Mouse (Mus musculus) Muller cell, postnatal 12 days (primary cell): ENCODE measurements around the gene Grin1.
A peak's percentile ranks its signal among the peaks of the same experiment; 100 is the strongest.

Experiments
- DNase-seq: peaks from one replicate; pipeline ENCODE4 v3.0.0-alpha.2; 2015; ENCODE audit errors: inconsistent ontology term

Gene Grin1

DNA sequence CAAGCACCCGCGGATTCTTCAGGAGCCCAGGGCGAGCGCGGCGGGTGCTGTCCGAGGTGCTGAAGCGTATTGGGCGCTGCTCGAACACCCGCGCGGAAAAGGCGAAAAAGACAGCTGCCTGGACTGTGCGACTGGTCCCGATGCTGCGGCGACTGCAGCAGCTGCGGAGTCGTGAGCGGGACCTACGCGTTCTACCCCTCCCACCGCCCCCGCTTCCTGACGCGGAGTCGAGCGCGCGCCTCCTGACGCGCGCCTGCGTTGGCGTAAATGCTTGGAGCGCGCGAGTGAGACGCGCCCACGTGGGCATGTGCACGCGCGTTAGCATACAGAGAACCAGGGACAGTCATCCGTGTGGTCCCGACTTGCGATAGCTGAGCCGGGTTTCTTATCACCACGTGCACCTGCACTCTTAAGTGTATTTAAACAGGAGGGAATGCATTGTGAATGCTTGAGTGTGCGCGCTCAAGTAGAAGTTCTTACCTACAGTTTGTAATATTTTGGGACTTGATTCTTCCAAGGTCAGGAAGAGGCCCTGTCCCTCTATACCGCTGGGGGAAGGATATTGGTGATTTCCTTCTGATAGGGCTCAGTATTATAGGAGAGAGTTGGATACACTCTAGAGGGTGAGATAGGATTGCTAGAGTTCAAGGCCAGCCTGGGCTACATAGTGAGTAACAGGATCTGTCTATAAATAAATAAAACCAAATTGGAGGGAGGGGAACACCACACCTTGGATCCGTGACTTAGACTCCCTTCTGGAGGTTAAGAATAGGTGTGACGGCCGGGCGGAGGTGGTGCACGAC, at the start of gene Grin1:
Gene Grin1 (minus strand): TSS at position 217 of the 803 bp plus-strand sequence.
- peak; percentile 77 for DNase-seq

DNA sequence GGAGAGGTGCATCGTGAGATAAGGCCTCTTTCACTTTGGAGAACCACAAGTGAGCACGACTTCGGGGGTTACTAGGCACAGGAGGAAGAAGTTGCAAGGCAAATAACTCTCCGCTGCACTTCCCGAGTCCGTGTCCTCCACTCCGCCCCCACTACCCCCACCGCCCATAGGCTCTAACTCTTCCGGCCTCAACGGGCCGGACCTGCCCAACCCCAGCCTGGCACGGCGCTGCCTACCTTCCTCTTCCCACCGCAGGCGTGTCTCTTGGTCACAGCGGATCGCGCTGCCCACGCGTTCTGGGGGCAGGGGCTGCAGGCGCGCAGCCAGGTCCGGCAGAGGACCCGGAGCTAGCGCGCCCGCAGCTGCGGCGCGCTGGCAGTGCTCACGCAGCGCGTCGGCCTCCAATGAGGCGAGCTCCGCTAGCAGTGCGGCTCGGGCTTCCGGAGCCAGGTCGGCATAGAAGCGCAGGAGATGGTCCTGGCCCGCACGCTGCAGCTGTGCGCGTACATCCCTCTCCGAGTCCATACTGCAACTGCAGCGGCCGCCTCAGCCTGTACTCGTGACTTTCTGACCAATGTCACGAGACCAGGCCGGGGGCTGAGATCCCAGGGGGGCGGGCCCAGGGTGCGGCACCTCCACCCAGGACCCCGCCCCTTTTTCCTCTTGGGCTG, 46.2 kb upstream of the Grin1 start, which contains the start of gene Uap1l1:
Gene Uap1l1 (minus strand): TSS at position 592 of the 671 bp plus-strand sequence.
- DNase-seq: peak; percentile 88

DNA sequence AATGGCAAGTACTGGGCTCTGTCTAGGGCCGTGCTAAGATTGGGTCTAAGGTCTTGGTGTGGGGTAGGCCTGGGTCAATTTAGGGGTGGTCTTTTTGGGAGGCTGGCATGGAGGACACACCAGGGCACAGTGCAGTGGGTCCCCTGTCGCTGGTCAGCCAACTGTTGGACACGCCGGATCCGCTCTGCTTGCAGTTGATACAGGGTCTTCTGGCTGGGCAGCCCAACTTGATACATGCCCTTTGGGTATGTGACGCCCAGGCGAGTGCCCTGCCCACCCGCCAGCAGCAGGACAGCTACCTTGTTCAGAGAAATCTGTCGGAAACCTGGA, 45.7 kb upstream of the Grin1 start:
- DNase-seq: no peak

DNA sequence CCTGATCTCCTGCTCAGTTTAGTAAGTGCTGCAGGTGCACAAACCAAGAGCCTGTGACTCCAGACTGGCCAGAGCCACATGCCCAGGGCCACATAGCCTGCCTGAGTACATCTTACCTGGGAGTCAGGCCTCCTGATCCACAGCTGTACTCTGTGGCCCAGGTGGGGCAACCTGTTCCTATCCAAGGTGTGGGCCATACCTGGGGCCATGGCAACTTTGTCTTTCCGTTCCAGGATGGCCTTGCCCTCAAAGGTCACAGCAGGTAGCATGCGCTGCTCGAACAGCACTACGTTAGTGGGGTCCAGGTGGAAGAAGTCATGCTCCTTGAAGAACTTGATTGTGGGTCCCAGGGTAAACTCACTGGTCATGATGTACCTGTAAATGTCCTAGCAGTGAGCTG, 45.3 kb upstream of the Grin1 start:
- DNase-seq: no peak

DNA sequence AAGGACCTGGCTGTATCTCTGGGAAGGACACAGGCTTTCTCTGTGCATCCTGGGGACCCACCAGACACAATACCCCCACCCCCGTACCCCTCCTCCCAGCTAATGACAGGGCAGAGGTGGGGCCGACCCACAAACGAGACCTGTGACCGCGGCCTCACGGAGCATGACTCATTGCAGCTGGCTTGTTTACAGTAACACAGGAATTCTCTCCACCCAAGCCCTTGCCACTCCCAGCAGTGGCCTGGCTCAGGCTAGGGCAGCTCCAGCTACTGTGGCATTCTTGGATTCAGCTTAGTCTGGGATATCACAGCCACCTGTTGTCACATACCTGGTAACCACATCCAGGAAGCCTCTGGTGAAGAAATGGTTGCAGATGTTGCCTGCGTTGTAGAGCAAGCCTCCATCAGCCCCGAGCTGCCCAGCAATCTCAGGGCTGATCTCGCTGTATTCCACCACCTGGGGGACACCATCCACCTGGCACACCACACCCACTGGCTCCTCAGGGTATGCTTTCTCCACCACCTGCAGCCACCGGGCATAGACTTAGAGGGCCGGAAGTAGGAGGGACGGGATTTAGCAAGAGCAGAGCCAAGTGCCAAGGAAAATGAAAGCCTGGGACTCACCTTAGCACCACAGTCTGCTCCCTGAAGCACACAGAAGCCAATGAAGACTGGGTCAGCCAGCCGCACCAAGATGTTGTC, 44.6 kb upstream of the Grin1 start:
- DNase-seq: peak; percentile 57

DNA sequence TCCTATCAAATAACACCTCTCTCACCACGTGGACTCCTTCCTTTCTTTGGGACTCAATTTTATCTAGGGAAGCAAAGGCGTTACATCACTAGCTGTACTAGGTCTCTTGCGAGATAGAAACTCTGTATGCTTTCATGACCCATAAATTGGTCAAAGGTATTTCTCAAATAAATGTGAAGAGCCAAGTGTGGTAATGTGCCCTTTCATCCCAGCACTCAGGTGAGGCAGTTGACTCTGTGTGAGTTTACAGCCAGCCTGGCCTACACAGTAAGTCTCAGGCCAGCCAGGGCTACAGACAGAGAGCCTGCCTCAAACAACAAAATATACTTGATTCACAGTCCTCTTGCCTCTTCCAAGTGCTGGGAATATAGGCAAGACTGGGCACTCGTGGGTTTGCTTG, 40.9 kb upstream of the Grin1 start:
- DNase-seq: no peak

DNA sequence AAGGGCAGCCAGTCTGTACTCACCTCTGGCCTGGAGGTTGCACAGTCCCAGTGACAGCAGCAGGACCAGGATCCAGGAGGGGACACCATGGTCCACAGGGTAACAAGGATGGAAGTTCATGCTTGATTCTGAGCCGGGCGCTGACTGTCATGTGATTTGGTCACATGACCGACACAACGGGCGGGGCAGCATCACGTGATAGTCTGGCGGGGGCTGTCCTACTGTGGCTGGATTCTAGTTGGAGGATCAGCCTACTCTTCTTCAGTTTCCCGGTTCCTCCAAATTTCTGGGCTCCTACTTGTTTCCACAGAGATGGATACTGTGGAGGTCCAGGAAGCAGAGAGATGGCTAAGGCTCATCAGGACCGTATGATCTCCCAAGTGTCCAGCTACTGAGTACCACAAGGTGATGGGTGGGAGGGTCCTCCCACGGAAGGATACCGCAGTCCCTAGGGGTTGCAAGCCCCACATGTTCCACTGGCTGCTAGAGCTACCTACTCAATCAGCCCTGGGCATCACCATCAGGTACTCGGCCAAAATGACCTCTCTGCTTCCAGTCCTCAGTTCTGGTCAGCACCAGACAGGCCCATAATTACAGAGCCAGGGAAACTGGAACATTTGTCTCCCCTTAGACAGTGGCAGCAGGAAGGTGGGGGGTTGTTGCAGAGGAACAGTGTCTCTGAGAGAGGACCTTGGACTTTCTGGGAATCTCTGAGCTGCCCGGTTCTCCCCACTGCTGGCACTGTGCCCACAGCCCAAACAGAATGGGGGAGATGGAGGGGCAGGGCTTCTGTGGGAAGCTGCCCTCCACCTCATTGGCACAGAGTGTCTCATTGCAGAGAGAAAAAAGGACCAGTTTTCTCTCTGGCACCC, 37.5 kb upstream of the Grin1 start, which contains the start of gene Dpp7:
Gene Dpp7 (minus strand): TSS at position 152 of the 872 bp plus-strand sequence.
- DNase-seq: peak; percentile 81

DNA sequence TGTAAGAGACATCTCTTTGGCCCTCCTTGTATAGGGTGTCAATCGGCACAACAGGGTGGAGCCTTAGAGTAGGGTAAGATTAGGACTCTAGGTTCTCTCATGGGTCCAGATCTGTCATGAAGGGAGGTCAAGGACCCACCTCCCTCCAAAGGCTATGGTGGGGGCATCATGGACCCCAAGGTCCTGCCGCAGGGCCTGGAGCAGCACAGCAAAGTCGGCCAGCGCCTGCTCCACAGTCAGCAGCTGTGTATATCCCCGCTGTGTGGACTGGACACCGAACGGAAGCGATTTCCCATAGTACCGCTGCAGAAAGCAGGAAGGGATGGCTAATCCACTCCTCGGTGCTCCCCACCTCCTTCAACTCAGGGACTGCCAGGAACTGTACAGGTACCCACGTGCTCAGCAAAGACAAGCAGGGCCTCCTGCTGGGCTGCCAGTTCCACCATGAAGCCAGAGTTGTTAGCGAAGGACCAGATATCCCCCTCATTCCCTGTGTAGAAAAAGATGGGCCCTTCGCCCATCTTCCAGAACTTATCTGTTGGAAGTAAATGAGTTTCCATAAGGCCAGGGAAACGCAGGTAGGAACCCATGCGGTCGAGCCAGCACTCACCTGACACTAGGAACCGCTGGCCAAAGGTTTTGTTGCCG, 36.6 kb upstream of the Grin1 start:
- no peak for DNase-seq

DNA sequence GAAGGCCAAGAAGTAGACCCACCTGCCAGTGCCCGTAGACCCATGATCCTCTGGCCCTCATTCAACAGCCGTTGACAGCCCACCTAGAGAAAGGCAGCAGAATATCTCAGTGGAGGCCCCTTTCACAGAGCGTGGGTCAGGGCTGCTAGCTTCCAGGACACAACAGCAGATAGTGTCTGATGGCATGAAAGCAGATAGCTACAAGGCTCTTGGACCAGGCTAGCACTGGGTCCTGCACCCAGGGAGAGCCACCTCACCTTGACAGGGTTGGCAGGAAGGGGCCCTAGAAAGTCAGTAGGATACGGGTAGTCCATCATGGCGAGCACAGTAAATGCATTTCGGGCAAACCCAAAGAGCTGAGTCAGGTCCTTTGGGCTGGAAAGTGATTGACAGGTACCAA, 35.2 kb upstream of the Grin1 start:
- DNase-seq: no peak

DNA sequence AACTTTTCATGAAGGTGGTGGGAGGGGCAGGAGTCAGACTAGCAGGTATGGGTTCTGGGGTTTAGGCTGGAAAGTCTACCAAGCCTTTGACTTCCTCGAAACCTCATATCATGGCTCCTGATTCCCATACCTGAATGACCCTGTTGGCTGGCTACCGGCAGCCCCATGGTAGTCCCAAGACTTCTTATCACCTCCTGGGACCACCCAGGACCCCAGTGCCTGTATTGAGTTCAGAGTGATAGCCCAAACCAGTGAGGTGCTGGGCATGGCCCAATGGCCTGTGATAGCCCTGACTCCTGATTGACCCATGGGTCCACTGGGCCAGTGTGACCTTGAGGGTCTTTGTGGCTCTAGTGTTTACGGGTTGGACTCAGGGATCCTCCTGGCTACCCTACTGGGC, 31.7 kb upstream of the Grin1 start:
- no peak for DNase-seq

DNA sequence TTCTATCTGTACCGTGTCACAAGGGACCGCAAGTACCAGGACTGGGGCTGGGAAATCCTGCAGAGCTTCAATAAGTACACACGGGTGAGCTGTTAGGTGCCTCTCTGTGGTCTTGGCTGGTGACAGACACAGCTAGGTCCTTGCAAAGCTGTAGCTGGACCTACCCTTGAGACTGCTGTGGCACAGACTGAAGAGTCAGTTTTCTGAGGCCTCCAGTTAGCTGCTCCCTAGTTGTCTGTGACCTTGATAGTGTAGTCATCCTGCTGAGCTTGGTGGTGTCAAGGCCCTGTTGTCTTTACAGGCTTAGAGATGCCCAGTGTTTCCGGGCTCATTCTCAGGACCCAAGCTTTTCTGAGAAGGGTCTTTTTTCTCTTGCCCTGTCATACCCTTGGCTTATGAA, 30.5 kb upstream of the Grin1 start:
- no peak for DNase-seq

DNA sequence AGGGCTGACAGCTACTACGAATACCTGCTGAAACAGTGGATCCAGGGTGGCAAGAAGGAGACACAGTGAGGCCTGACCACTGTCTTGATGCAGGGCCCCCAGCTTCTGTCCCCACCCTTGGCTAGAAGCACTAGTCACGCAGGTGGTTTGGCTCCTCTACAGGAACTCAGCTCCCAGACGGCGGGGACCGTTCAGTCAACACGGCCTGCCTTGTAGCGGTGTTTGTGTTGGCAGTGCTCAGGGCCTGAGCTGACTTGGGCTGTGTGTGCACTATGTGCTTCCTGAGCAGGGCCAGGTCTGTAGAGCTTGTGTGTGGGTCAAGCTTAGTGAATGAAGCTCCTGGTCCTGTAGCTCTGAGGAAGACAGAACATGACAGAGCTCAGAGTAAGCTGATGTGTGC, 29.2 kb upstream of the Grin1 start:
- no peak for DNase-seq

DNA sequence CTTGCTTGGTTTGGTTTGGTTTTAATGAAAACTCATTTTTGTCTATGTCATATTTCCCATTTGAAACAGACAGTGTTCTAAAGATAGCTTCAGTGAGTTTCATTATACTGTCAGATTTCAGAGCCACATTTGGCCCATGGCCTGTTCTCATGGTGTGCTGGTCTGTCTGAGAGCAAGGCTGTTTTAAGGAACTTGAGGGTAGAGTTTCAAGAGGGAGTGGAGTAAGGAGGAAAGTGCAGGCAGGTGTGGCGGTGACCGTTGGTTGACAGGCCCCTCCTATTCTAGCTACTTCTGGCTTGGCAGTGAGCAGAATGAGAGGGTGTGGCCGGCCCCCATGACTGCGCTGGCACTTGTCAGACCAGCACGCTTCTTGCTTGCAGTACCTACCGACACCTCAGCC, 19.3 kb upstream of the Grin1 start:
- DNase-seq: no peak

DNA sequence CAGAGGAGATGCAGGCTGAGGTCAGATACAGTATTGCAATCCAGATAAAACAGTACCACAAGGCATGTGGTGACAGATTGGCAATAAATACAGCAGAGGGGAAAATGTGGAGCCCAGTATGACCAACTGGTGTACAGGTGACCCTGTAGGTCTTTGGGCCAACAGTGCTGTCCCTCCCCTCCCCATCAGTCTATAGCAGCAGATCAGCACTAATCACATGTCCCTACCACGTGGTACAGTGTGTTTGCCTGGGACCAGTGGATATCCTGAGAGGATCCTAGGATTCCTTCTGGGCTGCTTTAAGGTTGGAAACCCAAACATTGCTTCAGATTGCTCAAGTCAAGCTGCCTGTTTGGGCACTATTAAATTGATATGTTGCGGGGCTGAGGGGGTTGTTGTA, 14.6 kb upstream of the Grin1 start:
- no peak for DNase-seq

DNA sequence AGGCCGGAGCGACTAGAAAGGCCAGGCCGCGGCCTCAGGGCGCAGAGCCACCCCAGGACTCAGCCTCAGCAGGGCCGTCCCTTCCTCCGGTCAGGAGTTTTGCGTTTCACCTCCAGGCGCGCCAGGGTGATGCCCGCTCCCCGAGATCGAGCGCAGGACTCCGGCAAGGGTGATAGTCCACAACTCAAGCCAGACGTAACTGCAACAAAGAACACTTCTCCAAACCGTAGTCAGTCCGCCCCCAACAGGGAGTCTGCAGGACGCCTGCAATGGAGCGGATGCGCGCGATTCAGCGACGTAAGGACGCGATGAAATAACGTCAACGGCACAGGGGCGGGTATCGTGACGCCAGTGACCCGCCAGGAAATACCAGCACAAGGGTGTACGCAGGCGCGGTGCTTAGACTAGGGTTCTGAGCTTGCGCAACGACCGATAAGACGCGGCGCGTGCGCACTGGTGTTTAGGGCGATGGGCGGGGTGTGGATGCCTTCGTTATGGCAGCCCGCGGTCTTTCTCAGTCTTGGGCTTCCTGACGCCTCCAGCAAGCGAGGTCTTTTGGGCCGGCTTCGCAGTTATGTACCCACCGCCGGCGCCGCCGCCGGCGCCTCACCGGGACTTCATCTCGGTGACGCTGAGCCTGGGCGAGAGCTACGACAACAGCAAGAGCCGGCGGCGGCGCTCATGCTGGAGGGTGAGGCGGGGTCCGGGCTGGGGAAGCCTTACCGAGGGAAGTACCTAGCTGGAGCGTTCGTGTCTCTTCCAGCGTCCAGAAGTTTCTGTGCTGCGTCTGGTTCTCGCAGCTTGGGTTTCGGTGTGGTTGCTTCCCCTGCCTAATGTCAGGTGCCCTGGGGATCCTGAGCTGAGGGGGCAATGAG, 13.5 kb upstream of the Grin1 start, which contains the start of gene Man1b1:
Gene Man1b1 (plus strand): TSS at position 53 of the 875 bp plus-strand sequence.
- DNase-seq: peak; percentile 98

DNA sequence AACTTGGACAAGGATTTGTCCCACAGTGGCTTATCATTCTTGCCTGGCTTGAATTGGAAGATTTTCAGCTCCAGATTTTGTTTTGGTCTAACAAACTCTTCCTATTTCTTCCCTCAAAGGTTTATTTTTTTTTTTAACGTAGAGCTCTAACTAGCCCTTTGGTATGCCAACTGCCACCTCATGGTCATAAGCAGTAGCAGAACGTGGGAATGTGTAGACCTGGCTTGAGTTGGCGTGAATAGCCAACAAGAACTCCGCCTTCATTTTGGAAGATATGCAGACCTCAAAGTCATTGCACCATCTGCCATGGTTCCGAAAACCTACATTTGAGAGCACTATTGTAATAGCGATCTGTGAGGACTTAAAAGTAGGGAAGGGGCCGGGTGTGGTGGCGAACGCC, 12.5 kb upstream of the Grin1 start:
- DNase-seq: no peak

DNA sequence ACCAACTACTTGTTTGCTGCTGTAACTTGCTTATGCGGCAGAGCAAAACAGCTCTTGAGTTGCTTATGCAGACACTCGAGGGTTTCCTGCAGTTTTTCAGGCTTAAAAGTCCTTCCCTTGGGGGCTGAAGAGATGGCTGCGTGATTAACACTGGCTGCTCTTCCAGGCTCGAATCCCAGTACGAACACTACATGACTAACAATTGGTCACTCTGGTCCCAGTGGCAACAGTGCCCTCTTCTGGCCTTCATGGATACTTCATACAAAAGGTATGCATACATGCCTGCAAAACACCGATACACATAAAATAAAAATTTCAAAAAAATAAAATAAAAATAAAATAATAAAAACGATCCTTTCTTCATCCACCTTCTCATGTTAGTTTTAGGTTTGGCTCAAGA, 9.5 kb upstream of the Grin1 start:
- DNase-seq: peak; percentile 6

DNA sequence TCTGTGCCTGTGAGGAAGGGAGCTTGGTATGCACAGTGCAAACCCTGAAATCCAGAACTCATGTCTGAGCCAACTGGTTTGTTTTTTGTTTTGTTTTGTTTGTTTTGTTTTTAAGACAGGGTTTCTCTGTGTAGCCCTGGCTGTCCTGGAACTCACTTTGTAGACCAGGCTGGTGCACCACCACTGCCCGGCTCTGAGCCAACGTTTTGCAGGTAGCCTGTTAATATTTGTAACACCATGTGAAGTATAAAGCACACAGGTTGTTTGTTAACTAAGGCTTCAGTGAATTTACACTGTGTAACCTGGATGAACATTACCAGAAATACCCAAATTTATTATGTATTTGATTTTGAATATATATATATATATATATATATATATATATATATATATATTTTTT, 7.0 kb upstream of the Grin1 start:
- no peak for DNase-seq

DNA sequence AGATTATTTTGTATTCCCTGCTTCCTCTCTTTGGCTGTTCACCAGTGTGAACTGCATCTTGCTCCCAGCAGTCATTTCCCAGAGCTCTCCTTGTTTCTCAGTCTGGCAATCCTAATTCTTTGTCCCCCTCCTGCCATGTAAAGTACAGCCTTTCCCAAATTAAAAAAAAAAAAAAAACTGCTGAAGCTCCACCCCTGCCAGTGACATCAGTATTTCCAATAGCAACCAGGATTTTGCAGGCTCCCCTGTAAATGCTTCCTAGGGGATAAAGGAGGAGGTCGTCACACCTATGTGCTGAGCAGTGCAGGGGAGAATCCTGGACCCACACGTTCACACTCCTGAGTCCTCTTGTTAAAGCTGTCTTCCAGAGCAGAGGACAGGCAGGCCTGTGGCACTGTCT, 1.1 kb upstream of the Grin1 start:
- no peak for DNase-seq
